Mouse (Mus musculus): Measurements from ENCODE around the gene Olfr155. TPM values are rescaled to one million over a fixed set of nuclear protein-coding genes. Genes with fewer than 3 reads are reported as not detected.

Olfr155 gene
- polyA plus RNA-seq, 1 experiment = 0.08 TPM

GRCm38 (mm10) chr4:43859886-43860285 lies 8.5 kb downstream of the Olfr155 start:
- peaks cover 4% of the 10 kb centered on the region for H3K9me3 ChIP-seq
- H3K4me3 ChIP-seq (replicated peaks) = no peak overlapping the region
- no peak for TF ChIP-seq GATA1 (IDR thresholded peaks at IDR 0.05; ENCODE audit: borderline replicate concordance, low read length)
- no peak for TF ChIP-seq FLI1 (IDR thresholded peaks at IDR 0.05; ENCODE audit: low read length)
- no peaks in the 10 kb centered on the region for H3K36me3 ChIP-seq (replicated peaks; ENCODE audit: low read length)
- H3K27me3 ChIP-seq (replicated peaks) = peaks cover 9% of the 10 kb centered on the region
- H3K4me1 ChIP-seq = peaks cover 12% of the 10 kb centered on the region

- peaks cover 4% of the 10 kb centered on the region for H3K9me3 ChIP-seq
- peaks cover 12% of the 10 kb centered on the region for H3K4me1 ChIP-seq
- no peak overlapping the region for H3K4me3 ChIP-seq (replicated peaks)
- no peak for TF ChIP-seq FLI1 (IDR thresholded peaks at IDR 0.05; ENCODE audit: low read length)
- no peak for TF ChIP-seq GATA1 (IDR thresholded peaks at IDR 0.05; ENCODE audit: borderline replicate concordance, low read length)
- H3K36me3 ChIP-seq (replicated peaks; ENCODE audit: low read length) = no peaks in the 10 kb centered on the region
- peaks cover 9% of the 10 kb centered on the region for H3K27me3 ChIP-seq (replicated peaks)
Measured at GRCm38 (mm10) chr4:43860744-43861519, 9.6 kb downstream of the Olfr155 start.

DNA sequence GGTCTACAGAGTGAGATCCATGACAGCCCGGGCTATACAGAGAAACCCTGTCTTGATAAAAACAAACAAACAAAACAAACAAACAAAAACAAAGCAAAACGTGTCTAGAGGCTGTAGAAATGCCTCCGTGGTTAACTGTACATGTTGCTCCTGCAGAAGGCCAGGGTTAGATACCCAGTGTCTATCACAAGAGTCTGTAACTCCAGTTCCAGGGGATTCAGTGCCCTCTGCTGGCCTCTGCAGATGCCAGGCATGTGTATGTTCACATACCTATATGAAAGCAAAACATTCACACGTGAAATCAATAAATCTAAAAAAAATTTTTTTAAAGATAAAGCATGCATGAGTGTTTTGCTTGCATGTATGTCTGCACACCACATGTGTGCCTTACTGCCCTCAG lies 11.9 kb downstream of the Olfr155 start:
- Histone ChIP-seq H3K36me3 (replicated peaks; ENCODE audit: low read length) (no peaks in the 10 kb centered on the region), H3K4me1 (peaks cover 12% of the 10 kb centered on the region), H3K9me3 (peaks cover 12% of the 10 kb centered on the region), H3K4me3 (replicated peaks) (no peak overlapping the region), H3K27me3 (replicated peaks) (peaks cover 12% of the 10 kb centered on the region)
- no peak for TF ChIP-seq GATA1 (IDR thresholded peaks at IDR 0.05; ENCODE audit: borderline replicate concordance, low read length)
- TF ChIP-seq FLI1 (IDR thresholded peaks at IDR 0.05; ENCODE audit: low read length) = no peak

DNA sequence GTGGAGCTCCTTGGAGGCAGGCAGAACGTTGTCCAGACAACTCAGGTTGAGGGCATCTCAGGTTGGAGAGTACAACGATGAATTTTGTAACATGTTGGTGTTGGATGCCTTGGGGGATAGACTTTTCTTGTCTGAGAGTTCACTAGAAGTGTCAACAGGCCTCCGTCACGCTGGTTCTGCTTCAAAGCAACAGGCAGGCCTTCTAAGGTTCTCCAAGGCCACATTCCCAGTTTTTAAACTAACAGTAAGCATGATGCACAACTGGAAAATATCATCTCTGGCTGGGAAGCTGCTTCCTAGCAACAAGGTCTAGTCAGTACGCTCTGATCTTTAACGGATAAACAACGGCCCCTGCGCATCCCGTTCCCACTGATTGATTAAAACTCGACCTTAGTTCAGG lies 18.5 kb downstream of the Olfr155 start:
- no peaks in the 10 kb centered on the region for H3K36me3 ChIP-seq (replicated peaks; ENCODE audit: low read length)
- TF ChIP-seq GATA1 (IDR thresholded peaks at IDR 0.05; ENCODE audit: borderline replicate concordance, low read length) (no peak), FLI1 (IDR thresholded peaks at IDR 0.05; ENCODE audit: low read length) (no peak)
- H3K9me3 ChIP-seq = peaks cover 31% of the 10 kb centered on the region
- H3K4me1 ChIP-seq = peaks cover under 1% of the 10 kb centered on the region
- peaks cover 30% of the 10 kb centered on the region for H3K27me3 ChIP-seq (replicated peaks)
- no peak overlapping the region for H3K4me3 ChIP-seq (replicated peaks)

- H3K36me3 ChIP-seq (replicated peaks; ENCODE audit: low read length) = no peaks in the 10 kb centered on the region
- peaks cover 15% of the 10 kb centered on the region for H3K4me1 ChIP-seq
- peaks cover 55% of the 10 kb centered on the region for H3K27me3 ChIP-seq (replicated peaks)
- H3K4me3 ChIP-seq (replicated peaks) = no peak overlapping the region
- no peak for TF ChIP-seq GATA1 (IDR thresholded peaks at IDR 0.05; ENCODE audit: borderline replicate concordance, low read length)
- TF ChIP-seq FLI1 (IDR thresholded peaks at IDR 0.05; ENCODE audit: low read length) = no peak
- H3K9me3 ChIP-seq = peaks cover 17% of the 10 kb centered on the region
Measured at GRCm38 (mm10) chr4:43874501-43874900, 23.1 kb downstream of the Olfr155 start.

GRCm38 (mm10) chr4:43875160-43875918 lies 24.0 kb downstream of the Olfr155 start, which contains the start of gene Reck:
Gene Reck (plus strand): TSS chr4:43875530.
- H3K27me3 ChIP-seq (replicated peaks) = peaks cover 56% of the 10 kb centered on the region
- peak within 1 kb of the TSS; percentile 92 for H3K4me3 ChIP-seq (replicated peaks)
- peaks cover 15% of the 10 kb centered on the region for H3K9me3 ChIP-seq

DNA sequence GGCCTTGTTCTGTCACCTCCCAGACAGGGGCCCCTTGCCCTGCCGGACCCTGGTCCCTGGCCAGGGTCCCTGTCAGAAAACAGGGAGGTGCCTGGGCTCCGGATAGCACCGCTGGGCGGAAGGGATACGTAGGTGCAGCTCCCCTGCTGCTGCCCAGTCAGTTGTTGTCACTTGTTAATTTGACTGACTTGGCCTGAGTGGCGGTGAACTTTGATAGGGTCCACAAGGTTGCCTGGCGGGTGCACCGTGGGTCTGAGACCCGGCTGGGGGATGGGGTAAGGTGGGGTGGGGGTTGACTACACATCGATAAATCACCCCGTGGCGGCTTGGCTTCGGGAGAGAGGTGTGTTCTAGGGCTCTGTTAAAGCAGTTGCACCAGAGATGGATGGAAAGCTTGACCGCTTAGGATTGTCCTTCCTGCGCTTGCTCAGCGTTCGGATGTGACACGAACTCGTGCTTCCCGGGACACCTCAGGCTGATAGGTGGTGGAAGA lies 24.6 kb downstream of the Olfr155 start:
- Histone ChIP-seq H3K36me3 (replicated peaks; ENCODE audit: low read length) (no peaks in the 10 kb centered on the region), H3K4me1 (peaks cover 15% of the 10 kb centered on the region), H3K4me3 (replicated peaks) (peak overlapping the region; percentile 92), H3K9me3 (peaks cover 13% of the 10 kb centered on the region), H3K27me3 (replicated peaks) (peaks cover 58% of the 10 kb centered on the region)
- TF ChIP-seq GATA1 (IDR thresholded peaks at IDR 0.05; ENCODE audit: borderline replicate concordance, low read length) = no peak
- TF ChIP-seq FLI1 (IDR thresholded peaks at IDR 0.05; ENCODE audit: low read length) = no peak

More at GRCm38 (mm10) chr4:43875160-43875918, 24.0 kb downstream of the Olfr155 start, which contains the start of gene Reck:
- TF ChIP-seq GATA1 (IDR thresholded peaks at IDR 0.05; ENCODE audit: borderline replicate concordance, low read length) (no peak), FLI1 (IDR thresholded peaks at IDR 0.05; ENCODE audit: low read length) (no peak)
- Histone ChIP-seq H3K4me1 (peaks cover 15% of the 10 kb centered on the region), H3K36me3 (replicated peaks; ENCODE audit: low read length) (no peaks in the 10 kb centered on the region)

GRCm38 (mm10) chr4:43877230-43877629 lies 25.9 kb downstream of the Olfr155 start:
- no peak for TF ChIP-seq GATA1 (IDR thresholded peaks at IDR 0.05; ENCODE audit: borderline replicate concordance, low read length)
- no peak for TF ChIP-seq FLI1 (IDR thresholded peaks at IDR 0.05; ENCODE audit: low read length)
- H3K9me3 ChIP-seq = peaks cover 13% of the 10 kb centered on the region
- no peak overlapping the region for H3K4me3 ChIP-seq (replicated peaks)
- H3K4me1 ChIP-seq = peaks cover 15% of the 10 kb centered on the region
- H3K36me3 ChIP-seq (replicated peaks; ENCODE audit: low read length) = no peaks in the 10 kb centered on the region
- peaks cover 55% of the 10 kb centered on the region for H3K27me3 ChIP-seq (replicated peaks)

- Histone ChIP-seq H3K36me3 (replicated peaks; ENCODE audit: low read length) (no peaks in the 10 kb centered on the region), H3K4me1 (peaks cover 15% of the 10 kb centered on the region), H3K9me3 (peaks cover 6% of the 10 kb centered on the region), H3K4me3 (replicated peaks) (no peak overlapping the region), H3K27me3 (replicated peaks) (peaks cover 48% of the 10 kb centered on the region)
- TF ChIP-seq FLI1 (IDR thresholded peaks at IDR 0.05; ENCODE audit: low read length) (no peak), GATA1 (IDR thresholded peaks at IDR 0.05; ENCODE audit: borderline replicate concordance, low read length) (no peak)
Measured at GRCm38 (mm10) chr4:43878121-43878776, 26.9 kb downstream of the Olfr155 start.

All from megakaryocyte, embryonic 14.5 days (primary cell).